ENCODE assay signal across 8 mouse cellular contexts in the genomic region with DNA sequence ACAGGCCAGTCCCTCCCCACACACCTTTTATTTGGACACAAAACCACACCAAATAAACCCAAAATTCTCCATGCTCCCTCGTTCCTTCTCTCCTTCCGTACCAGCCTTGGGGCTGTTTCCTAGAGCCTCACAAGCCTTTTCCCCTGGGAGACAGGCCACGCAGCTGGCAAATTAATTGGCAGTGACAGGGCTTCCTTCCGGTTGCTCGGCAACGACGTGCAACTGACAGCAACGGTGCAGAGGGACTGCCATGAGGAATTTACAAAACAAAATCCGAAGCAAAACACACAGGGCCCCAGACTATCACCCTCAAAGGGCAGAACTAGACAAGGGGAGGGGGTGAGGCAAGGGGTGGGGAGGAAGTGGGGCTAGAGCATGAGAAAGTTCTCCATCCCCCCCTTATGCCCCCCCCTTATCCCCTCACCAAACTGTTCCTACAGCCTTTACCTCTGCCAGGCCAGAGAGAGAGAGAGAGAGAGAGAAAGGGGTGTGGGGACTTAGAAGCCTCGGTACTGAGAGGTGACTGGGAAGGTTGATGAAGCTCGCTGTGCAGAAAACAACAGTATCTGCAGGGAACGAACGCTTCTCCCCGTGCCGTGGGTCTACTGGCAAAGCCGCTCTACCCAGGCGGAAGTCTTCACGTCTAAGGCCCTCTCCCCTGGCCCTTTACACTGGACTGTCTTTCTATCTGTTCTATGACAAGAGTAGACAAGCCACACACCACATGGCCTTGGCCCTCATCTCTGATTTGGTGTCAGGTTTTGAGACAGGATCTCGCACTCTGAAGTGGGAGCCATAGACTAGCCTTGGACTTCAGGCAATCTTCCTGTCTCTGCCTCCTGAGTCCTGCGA.
DNase-seq lines count a peak whose midpoint lies in the region.

No protein-coding gene starts in this region.

- peak; percentile 50 to 72 for DNase-seq in adrenal gland, adult (ENCODE audit: inconsistent age in 2 of 2, low spot score in 1 of 2)
- no peak for DNase-seq in adrenal gland, postnatal 4 days (ENCODE audit: low spot score in 2 of 2)
- DNase-seq in cerebellum, adult 9-11 months: peak; percentile 24
- DNase-seq in frontal cortex, postnatal 10 days (ENCODE audit: low spot score in 2 of 2): peak; percentile 47 to 61
- peak; percentile 53 to 64 for DNase-seq in kidney, postnatal 25 days
- peak; percentile 70 for DNase-seq in lung, postnatal 10 days
- peak; percentile 40 for DNase-seq in right cerebral cortex, postnatal 14 days
- no peak for DNase-seq in ovary, adult 18-20 months (ENCODE audit: low spot score)

Comparison
In these comparisons a context has a peak if more than half of its experiments do, and no peak if none do; other contexts are left out.
1. DNase-seq: peak in adrenal gland, adult (2 of 2), cerebellum, adult 9-11 months (single experiment), frontal cortex, postnatal 10 days (2 of 2), kidney, postnatal 25 days (2 of 2), lung, postnatal 10 days (single experiment) and right cerebral cortex, postnatal 14 days (single experiment); none in adrenal gland, postnatal 4 days (0 of 2) and ovary, adult 18-20 months (single experiment).